Mouse (Mus musculus): Measurements from ENCODE around the gene Cd6.

The Cd6 gene

DNA sequence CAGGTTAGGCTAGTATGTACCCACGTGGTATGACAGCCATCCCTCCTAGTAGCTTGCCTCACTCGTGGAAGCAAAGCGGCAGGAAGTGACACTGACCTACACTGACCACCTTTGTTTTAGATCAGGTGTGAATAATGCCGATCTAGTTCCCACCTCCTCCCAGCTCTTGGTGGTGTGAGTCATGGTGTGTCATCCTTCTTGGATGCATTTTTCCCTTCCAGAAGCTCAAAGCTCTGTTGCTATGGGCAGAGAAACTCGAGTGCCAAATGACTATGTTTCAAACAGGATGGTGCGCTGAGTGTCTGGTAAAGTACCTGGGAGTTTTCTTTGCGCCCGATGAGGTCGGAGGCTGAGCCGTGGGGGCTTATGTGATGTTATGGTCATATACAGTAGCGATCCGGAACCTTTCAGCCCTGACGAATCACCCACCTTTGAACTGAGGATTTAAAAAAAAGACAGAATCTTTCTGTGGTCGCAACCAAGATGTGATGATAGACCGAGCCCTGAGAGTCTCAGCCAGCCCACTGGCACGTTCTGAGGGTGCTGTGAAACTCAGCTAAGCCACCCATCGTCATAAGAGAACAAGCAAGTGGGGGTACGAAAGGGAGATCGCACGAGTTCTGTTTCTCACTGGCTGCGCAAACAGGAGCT is 66.4 kb downstream of the Cd6 start:
- no peak for DNase-seq (ENCODE audit: low read depth)

GRCm38 (mm10) chr19:10762468-10762867 is 67.4 kb downstream of the Cd6 start:
- DNase-seq (ENCODE audit: low read depth) = no peak

GRCm38 (mm10) chr19:10761794-10762415 is 68.0 kb downstream of the Cd6 start:
- DNase-seq (ENCODE audit: low read depth) = no peak

DNA sequence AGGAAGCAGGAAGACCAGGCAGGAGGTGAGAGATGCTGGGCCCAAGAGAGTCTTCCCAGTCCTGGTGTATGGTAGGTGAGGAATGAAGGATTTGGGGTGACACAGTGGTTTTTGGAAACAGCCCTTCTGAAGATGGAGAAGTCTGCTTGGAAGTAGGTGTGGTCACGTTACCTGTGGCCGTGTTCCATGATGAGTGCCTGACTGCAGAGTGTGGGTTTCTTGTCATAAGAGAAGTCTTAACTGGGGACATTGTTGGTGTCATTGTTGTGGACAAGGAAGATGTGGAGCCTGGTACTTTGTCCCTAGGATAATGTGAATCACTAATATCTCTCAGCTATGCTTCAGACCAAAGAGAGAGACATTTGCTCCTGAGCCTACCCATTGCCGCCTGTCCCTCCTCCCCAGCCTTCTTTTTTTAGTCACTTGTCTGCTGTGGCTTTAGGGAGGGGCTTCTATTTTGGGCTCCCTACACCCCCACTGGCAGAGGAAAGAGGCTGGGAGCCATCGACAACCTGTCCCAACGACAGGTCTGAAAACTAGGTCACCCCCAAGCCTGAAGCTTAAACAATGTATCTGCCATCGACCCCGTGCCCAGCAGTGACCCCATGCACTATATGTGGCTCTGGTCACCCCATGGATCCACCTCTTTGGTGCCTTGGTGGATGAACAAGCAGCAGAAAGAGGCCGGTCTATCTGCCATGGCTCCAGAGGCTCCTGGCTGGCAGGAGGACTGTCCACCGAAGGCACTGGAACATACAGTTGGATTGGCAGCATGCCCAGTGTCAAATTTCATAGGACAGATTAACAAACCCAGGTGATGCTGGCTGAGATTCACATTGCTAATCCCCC is 69.7 kb downstream of the Cd6 start:
- DNase-seq (ENCODE audit: low read depth) = no peak

DNA sequence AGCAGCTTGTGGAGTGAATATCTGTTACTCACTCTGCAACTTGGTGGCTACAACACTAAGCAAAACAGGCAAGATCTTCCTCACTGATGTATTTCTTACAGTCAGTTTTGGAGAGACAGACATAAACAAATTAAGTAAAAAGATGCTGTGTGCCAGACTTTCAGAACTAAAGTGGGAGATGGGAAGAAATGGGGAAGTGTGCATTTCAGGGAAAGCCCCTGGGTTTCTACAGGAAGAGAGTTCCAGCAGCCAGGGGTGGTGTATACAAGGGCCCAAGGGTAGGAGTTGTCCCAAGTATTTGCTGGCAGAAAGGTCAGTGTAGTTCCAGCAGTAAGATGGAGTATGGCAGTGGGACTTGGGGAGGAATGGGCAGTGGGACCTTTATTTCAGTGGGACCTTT is 70.3 kb downstream of the Cd6 start:
- no peak for DNase-seq (ENCODE audit: low read depth)

- DNase-seq (ENCODE audit: low read depth) = no peak
Observed at GRCm38 (mm10) chr19:10758708-10759107, 71.2 kb downstream of the Cd6 start.

GRCm38 (mm10) chr19:10757526-10757925 is 72.3 kb downstream of the Cd6 start:
- DNase-seq (ENCODE audit: low read depth) = no peak

GRCm38 (mm10) chr19:10757125-10757524 is 72.7 kb downstream of the Cd6 start:
- no peak for DNase-seq (ENCODE audit: low read depth)

GRCm38 (mm10) chr19:10752646-10753045 is 77.2 kb downstream of the Cd6 start:
- DNase-seq (ENCODE audit: low read depth) = no peak

- DNase-seq (ENCODE audit: low read depth) = no peak
Observed at GRCm38 (mm10) chr19:10752106-10752505, 77.8 kb downstream of the Cd6 start.

DNA sequence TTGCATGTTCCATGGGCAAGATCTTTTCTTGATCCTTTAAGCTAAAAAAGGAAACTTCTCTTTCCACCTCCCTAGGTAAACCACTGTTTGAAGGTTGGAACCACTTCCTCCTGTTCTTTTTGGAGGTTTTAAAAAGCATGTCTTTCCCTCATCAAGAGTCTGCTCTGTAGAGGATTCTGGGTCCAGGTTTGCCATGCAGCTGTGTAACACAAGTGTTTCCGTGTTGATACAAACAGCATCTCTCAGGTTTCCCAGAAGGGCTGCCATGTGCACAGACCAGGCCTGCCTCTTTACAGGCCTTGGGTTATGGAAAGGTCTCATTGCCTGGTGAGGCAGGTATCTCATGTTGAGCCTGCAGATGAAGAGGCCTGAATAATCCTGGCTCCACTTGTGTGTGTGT is 78.3 kb downstream of the Cd6 start:
- DNase-seq (ENCODE audit: low read depth) = no peak

DNA sequence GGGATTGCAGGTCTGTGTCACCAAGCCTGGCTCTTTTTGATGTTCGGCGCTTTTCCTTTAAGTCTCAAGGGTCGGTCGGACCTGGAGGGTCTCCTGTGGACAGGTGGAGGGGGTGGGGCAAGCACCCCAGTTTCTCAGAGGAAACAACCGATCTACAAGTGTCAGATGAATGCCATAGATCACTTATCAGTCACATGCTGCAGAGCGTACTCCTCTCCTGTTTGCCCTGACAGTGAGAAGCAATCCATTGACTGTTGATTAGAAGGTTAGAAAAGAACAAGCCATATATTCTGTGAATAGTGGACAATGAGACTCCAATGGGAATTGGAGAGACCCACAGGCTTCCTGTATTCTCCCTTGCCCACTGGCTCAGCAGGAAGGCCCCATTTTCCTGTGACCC is 79.7 kb downstream of the Cd6 start:
- no peak for DNase-seq (ENCODE audit: low read depth)

DNA sequence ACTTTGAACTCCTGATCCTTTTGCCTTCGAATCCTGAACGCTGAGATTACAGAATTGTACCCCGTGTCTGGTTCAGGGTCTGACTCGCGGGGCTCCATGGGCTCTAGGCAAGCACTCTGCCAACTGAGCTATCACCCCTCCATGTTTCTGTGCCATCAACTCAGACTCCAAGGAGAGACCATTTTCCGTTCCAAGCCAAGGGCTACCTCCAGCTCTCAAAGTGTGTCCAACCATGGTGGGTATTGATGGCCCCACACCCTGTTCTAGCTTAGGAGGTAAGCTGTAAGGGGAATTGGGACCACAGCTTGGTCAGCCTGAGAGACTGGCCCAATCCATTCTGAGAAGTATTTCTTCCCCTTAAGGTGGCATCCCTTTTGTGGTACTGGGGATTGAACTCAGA is 80.6 kb downstream of the Cd6 start:
- no peak for DNase-seq (ENCODE audit: low read depth)

DNA sequence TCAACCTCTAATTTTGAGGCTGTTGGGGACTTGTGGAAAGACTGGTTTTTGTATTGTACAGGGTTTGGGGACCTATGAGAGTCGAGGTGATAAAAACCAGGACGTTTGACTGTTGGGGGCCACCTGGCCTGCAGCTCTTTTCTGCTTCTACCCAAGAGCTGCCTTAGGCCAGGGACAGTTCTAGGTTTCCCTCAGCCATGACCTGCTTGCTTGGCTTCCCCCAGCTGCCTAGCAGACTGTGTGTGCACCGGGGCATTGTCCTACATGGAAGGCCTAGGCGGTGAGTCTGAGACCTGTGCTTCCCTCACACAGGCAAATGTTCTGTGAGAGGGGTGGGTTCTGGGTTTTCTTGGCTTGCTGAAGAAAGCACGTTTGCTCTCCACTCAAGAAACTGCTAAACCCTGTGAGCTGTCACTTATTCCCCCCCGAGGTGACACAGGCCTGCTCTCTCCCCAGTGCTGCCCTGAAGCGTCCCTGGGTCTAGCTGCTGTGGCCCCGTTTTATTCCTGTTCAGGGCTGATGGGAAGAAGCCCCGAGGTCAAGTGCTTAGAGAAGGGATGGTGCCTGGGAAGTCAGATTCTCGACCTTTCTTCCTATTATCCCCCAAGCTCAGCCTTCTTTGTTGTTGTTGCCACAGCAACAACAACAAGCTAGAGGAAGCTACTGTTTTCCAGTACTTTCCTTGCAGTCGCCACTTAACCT is 81.3 kb downstream of the Cd6 start:
- DNase-seq (ENCODE audit: low read depth) = no peak

DNA sequence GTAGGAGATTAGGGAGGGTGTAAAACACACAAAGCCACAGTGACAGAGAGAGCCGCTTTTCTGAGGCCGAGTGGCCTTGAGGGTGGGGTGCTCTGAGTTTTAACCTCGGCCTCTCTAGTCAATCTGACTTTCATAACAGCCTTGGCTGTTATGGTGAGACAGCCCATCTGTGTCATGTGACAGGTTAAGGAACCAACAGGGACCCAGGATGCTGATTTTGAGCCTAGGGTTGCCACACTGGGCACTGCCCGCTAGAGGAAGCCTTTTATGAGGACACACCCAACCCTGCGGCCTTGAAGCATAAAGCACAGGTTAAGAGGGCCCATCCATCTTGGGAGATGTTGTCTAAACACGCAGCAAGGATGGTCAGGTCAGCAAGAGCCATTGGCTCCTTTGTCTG is 82.1 kb downstream of the Cd6 start:
- DNase-seq (ENCODE audit: low read depth) = no peak

DNA sequence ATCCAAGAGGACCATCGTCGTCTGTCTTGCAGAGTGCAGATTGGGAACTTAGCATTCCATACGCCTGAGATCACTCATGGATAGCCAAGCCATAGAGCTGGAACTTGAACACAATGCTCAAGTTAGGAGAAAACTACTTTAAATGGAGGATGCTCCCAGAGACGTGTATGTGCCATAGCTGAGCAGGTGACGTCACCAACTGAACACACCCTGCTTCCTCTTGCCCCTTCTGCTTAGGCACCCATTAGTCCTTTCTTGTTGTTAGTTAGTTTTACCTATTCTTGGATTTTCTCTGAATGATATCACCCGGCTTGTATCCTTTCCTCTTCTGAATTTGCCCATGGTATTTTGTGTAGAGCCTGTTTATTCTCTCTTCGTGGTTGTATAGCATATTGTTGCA is 82.7 kb downstream of the Cd6 start:
- no peak for DNase-seq (ENCODE audit: low read depth)

DNA sequence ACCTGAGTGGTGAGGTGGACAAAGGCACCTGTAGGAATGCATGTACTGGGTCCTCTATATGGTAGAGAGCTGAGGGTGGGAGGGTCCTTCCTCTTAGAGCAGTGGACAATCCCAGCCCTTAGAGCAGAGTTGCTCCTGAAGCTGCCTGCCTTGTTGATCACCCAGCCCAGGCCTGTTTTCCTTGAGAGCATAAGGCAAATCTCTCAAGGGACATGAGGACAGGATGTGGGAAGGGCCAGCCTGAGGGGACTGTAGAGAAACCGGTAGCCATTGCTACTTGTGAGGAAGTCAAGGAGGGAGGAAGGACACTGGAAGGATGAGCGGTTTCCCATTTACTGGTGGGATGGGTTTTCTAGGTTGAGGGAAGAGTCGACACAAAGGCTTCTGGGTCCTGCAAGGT is 87.3 kb downstream of the Cd6 start:
- DNase-seq (ENCODE audit: low read depth) = no peak

GRCm38 (mm10) chr19:10742145-10742544 is 87.7 kb downstream of the Cd6 start:
- DNase-seq (ENCODE audit: low read depth) = no peak

DNA sequence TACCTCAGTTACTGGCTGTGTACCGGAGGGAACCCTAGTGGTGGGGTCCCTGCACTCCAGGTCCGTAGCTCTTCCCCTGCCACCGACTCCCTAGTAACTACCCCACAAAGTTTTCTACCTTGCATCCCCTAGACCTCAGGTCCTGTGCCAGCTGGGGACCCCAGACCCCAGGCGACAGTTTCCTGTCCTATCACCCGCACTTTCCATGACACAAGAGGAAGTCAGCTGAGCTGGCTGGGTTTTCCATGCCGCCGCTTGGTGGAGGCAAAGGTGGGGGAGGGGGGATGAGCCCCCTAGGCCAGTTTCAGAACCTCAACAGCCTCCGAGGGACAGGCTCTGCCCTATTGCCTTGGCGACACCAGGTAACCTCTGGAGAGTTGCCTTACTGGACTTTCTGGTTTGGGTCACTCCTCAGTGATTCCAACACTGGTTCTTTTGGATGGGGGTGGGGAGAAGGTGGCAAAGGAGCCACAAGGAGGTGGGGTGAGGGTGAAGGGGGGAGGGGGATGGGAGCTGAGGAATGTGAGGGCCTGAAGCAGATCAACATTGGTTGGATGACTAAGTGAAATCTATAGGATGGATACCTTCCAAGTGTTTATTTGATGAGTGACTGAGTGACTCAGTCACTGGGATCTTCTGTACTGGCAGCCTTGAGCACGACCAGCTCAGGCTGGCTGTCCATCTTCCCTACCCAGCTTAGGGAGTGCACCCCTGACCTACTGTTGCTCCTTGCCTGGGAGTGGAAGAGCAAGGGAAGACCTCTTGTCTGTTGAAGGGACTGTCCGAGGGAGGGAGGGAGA is 89.0 kb downstream of the Cd6 start:
- DNase-seq (ENCODE audit: low read depth) = peak; percentile 33

GRCm38 (mm10) chr19:10739916-10740315 is 89.9 kb downstream of the Cd6 start:
- DNase-seq (ENCODE audit: low read depth) = no peak

Data from c-Kit-positive CD71-negative TER-119-negative erythroid progenitor cells, embryonic 14.5 days (primary cell).